Mouse (Mus musculus) forebrain, embryonic 13.5 days (tissue): ENCODE measurements at regions not wholly inside any gene's neighbourhood (a gene's known extent, or its start where the extent isn't known, plus 50 kb on each side); places are given as distances from the start of the nearest gene placed in this dataset.
A peak's percentile ranks its signal among the peaks of the same experiment; 100 is the strongest.

ENCODE experiments used
- ATAC-seq: fragments of 200-750 bp; cut with Nextera tagmentation; 2 replicates; pipeline ENCODE4 v1.8.0; 2017
- H3K27ac ChIP-seq: fragments of 300-500 bp; sonication (generic); 2 replicates; pipeline ENCODE4 v1.5.1; 2015; ENCODE audit warnings: inconsistent platforms, mild to moderate bottlenecking, moderate library complexity
- H3K27me3 ChIP-seq: fragments of 300-500 bp; sonication (generic); 2 replicates; pipeline ENCODE4 v1.6.1; 2015; ENCODE audit warnings: mild to moderate bottlenecking, inconsistent platforms
- H3K36me3 ChIP-seq: fragments of 300-500 bp; sonication (generic); 2 replicates; pipeline ENCODE4 v1.6.1; 2015; ENCODE audit warnings: mild to moderate bottlenecking, inconsistent platforms; ENCODE audit not compliant: poor library complexity, severe bottlenecking
- H3K4me1 ChIP-seq: fragments of 300-500 bp; sonication (generic); 2 replicates; pipeline ENCODE4 v1.6.1; 2015; ENCODE audit warnings: inconsistent platforms
- H3K4me2 ChIP-seq: fragments of 300-500 bp; sonication (generic); 2 replicates; pipeline ENCODE4 v1.6.1; 2015; ENCODE audit warnings: inconsistent platforms, mild to moderate bottlenecking, moderate library complexity
- H3K4me3 ChIP-seq: fragments of 300-500 bp; sonication (generic); 2 replicates; pipeline ENCODE4 v1.5.1; 2015; ENCODE audit warnings: mild to moderate bottlenecking, inconsistent platforms
- H3K9ac ChIP-seq: fragments of 300-500 bp; sonication (generic); 2 replicates; pipeline ENCODE4 v1.6.1; 2015; ENCODE audit warnings: mild to moderate bottlenecking, inconsistent platforms
- H3K9me3 ChIP-seq: fragments of 300-500 bp; sonication (generic); replicated peaks from 2 replicates; pipeline ENCODE4 v1.6.1; 2016; ENCODE audit warnings: inconsistent platforms
- WGBS: fragments of 180-500 bp; shearing (Covaris S2); methylation state at CpG from one replicate; pipeline ENCODE4 v1.1.7; 2015; 5-methylcytosine and 5-hydroxymethylcytosine counted together

DNA sequence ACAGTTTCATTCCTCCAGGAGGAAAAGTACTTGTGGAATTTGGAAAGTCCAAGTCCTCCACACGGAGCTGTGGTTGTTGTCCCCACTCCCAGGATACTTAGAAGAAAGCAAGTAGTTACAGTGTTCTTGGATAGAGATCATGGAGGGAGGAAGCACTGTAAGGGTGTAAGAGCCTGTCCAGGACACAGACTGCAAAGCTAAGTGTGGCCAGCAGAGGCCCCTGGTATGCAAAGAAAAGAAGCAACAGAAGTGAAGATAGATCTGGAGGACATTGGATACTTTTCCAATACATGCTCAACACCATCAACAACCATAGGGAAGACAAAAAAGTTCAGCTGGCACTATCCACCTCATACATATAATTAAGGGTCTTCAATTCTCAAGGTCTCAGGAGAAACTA is 197.4 kb downstream of the Meis1 start:
- H3K9ac ChIP-seq: no peak overlapping the region
- no peaks in the 10 kb centered on the region for H3K9me3 ChIP-seq
- H3K36me3 ChIP-seq: no peaks in the 10 kb centered on the region
- WGBS: 38% methylated on average over 1 of the region's 1 CpGs
- H3K27ac ChIP-seq: no peak overlapping the region
- no peak overlapping the region for H3K4me2 ChIP-seq
- H3K4me3 ChIP-seq: no peak overlapping the region
- no peaks in the 10 kb centered on the region for H3K4me1 ChIP-seq
- H3K27me3 ChIP-seq: no peaks in the 10 kb centered on the region
- ATAC-seq: no peak

DNA sequence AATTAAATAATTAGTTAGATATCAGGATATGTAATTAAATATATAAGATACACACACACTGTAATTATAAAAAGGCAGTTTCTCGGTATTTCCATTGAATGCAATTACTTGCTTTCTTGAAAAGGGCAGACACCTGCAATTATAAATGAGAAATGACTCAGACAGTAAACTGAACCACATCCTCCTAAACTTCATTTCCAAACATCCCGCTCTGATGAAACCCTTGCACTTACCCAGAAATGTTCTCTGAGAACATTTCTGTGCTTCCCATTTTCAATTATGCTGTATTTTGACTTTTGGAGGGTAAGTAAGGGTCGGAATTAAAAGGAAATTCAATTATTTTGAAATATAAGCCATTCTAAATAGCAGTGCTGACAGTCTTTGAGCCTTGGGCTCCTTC is 204.7 kb downstream of the Meis1 start:
- 89% methylated on average over 3 of the region's 3 CpGs for WGBS
- ATAC-seq: no peak
- no peak overlapping the region for H3K4me2 ChIP-seq
- H3K36me3 ChIP-seq: no peaks in the 10 kb centered on the region
- no peaks in the 10 kb centered on the region for H3K4me1 ChIP-seq
- H3K9me3 ChIP-seq: no peaks in the 10 kb centered on the region
- H3K4me3 ChIP-seq: no peak overlapping the region
- no peak overlapping the region for H3K27ac ChIP-seq
- no peak overlapping the region for H3K9ac ChIP-seq
- H3K27me3 ChIP-seq: no peaks in the 10 kb centered on the region

DNA sequence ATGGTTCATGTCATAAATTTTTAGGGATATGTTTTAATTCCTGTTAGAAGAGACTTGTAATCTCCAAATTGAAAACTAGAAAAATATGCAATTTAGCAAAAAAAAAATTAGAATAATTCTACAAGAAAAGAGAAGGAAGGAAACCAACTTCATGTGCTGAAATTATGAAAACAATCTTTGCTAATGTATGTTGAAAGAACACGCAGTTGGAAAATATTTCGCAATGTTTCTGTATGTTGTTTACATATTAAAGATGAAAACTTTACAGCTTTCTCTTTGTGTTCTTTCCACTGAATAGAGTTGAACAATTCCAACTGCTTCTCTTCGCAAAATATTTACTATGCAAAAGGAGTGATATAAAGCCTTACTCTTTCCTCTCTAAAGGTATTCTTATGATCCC is 251.3 kb downstream of the Meis1 start:
- WGBS: 94% methylated on average over 3 of the region's 3 CpGs
- Histone ChIP-seq H3K9ac (no peak overlapping the region), H3K4me3 (no peak overlapping the region), H3K36me3 (no peaks in the 10 kb centered on the region), H3K27me3 (no peaks in the 10 kb centered on the region), H3K4me1 (no peaks in the 10 kb centered on the region), H3K9me3 (no peaks in the 10 kb centered on the region), H3K4me2 (no peak overlapping the region), H3K27ac (no peak overlapping the region)
- no peak for ATAC-seq

DNA sequence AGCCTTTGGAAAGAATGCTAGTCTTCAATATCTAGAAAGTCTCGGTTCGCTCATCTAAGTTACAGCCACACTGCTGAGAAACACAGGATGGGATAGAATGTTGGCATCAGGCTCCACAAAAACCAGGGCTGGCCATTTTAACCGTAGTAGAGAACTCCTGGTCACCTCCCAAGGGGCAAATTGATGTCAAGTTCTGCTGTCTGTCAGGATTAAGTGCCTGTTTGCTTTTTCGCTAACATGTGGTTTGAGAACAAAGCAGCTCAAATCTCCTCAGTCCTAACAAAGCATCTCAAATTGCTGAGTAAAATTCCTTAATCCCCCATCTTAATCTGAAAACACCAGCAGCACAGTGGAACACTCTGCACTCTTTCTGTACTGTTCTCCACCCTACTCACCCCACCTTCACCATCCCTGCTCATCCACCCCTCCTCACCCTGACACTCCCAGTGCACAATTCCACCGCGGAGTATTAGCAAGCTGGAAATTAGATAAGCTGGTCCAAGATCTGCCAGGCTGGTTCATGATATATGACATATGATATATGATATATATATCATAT is 252.2 kb downstream of the Meis1 start:
- 47% methylated on average over 6 of the region's 6 CpGs for WGBS
- no peak for ATAC-seq
- no peak overlapping the region for H3K27ac ChIP-seq

DNA sequence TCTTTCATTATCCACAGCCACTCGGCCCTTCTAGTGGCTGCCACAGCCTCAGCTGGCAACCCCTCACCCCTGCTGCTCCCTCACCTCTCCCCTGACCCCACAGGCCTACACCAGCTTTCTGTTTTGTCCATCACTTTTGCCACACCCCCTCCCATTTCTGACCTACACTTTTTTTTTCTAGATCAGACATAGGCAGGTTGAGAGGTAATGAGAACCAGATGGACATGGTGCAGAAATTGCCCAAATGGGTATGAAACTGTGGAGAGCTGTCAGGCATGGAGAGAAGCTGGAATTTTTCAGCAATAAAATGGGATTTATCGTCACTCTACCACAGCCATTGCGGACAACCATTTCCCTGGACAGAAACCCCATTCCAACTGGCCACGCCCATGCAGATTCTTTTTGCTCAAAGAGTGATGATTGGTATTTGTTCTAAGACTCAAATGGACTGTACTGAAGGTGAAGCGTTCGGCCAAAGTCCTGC is 260.2 kb downstream of the Meis1 start:
- 77% methylated on average over 6 of the region's 6 CpGs for WGBS

More for the DNA sequence above, 252.2 kb downstream of the Meis1 start:
- Histone ChIP-seq H3K4me3 (no peak overlapping the region), H3K36me3 (no peaks in the 10 kb centered on the region), H3K4me2 (no peak overlapping the region), H3K9me3 (no peaks in the 10 kb centered on the region), H3K27me3 (no peaks in the 10 kb centered on the region), H3K9ac (no peak overlapping the region), H3K4me1 (no peaks in the 10 kb centered on the region)

DNA sequence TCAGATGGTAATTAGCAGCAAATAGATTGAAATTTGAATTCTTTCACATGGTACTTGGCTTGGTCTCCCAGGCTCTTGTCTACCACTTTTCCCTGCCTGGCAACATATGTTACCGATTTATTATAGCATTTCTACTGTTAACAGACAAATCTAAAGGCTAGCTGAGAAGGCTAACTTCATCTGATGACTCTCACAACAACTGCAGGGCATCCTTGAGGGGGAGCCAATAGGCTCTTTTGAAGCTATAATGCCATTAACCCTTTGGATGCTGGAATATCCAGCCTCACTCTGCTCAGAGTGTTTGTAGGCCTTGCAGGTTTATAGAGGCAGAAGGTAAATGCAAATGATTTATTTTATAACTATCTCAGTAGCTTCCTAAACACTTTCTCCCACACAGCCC is 262.2 kb downstream of the Meis1 start:
- no peak overlapping the region for H3K4me2 ChIP-seq
- H3K27me3 ChIP-seq: peaks cover 19% of the 10 kb centered on the region; the same call in 1 of the 2 replicates
- ATAC-seq: no peak
- H3K9me3 ChIP-seq: no peaks in the 10 kb centered on the region
- H3K4me3 ChIP-seq: no peak overlapping the region
- peaks cover 32% of the 10 kb centered on the region for H3K4me1 ChIP-seq
- no peaks in the 10 kb centered on the region for H3K36me3 ChIP-seq
- WGBS: 24% methylated on average over 1 of the region's 1 CpGs
- H3K9ac ChIP-seq: no peak overlapping the region
- no peak overlapping the region for H3K27ac ChIP-seq

More for the DNA sequence above, 260.2 kb downstream of the Meis1 start:
- no peak for ATAC-seq
- Histone ChIP-seq H3K4me2 (no peak overlapping the region), H3K9ac (no peak overlapping the region), H3K4me1 (peaks cover 20% of the 10 kb centered on the region), H3K36me3 (no peaks in the 10 kb centered on the region), H3K4me3 (no peak overlapping the region), H3K9me3 (no peaks in the 10 kb centered on the region), H3K27ac (no peak overlapping the region), H3K27me3 (peaks cover 10% of the 10 kb centered on the region; the same call in 1 of the 2 replicates)

DNA sequence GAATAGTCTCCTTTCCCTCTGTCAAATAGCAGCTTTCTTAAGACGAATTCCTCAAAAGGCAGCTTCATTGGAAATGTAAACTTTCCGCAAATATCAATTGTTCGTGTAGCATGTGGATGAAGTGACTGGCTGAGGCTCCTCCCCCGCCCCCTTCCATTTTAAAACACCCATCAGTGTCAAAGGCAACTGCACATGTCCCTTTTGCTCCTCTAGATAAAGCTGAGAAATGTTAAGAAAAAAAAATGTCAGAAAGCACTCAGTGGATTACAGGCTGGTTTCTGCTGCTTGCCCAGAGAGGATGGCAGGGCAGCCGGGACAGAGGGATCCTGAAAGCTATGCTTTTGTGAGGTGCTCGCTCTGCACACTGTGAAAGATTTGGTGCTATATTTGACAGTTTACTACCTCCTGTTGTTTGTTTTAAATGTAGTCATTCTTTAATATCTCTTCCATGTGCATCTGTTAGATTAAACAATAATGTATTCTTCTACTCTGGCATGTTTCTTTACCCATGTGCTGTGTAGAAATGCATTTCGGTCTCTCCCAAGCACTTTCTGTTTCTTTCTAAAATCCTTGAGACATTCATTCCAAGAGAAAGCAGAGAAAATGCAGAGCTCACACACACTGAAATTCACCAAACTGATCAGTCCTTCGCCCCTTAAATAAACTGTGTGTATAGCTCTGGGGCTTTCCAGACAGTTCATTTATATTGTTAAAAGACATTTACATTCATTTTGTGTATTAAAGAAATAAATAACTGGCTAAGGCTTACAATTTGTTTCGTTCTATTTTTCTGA is 263.9 kb downstream of the Meis1 start:
- Histone ChIP-seq H3K4me3 (no peak overlapping the region), H3K36me3 (no peaks in the 10 kb centered on the region), H3K4me2 (peak overlapping the region; percentile 34), H3K27ac (no peak overlapping the region), H3K4me1 (peaks cover 47% of the 10 kb centered on the region), H3K9me3 (no peaks in the 10 kb centered on the region), H3K27me3 (peaks cover 21% of the 10 kb centered on the region; the same call in 1 of the 2 replicates), H3K9ac (no peak overlapping the region)
- WGBS: 43% methylated on average over 9 of the region's 9 CpGs
- ATAC-seq: no peak

DNA sequence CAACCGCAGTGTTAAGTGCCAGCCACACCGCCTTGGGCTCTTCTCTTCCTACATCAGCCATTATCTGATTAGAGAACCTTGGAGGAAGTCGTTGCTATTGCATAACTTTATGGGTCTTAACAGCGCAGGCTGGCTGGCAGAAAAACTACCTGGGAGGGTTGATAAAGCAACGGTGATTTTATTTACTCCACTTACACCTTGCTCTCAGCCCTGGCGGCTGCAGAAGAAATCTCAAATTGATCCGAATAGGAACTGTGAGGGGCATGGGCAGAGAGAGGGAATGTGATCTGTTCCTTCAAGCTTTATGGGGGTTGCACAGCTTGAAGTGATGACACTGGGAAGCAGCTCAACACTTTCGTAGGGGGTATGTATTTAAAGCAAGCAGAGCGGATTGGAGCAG is 264.9 kb downstream of the Meis1 start:
- no peak overlapping the region for H3K4me2 ChIP-seq
- no peak for ATAC-seq
- WGBS: 38% methylated on average over 9 of the region's 9 CpGs

DNA sequence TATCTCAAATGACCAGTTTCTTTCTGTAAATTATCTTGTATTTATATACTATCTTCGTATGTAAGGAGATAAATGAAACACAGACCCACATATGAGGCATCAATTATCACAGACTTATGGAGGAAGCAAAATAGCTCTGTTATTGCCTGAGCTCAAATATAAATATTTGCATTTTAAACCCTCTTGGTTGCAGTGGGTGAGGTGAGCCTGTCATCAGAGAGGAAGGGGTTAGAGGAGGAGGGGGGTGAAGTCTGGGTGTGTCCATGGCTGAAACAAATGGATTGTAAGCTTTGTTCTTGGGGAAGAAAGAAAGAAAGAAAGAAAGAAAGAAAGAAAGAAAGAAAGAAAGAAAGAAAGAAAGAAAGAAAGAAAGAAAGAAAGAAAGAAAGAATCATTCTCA is 265.5 kb downstream of the Meis1 start:
- Histone ChIP-seq H3K4me1 (peaks cover 64% of the 10 kb centered on the region), H3K27ac (no peak overlapping the region), H3K9ac (no peak overlapping the region), H3K27me3 (peaks cover 27% of the 10 kb centered on the region; the same call in 1 of the 2 replicates), H3K4me3 (no peak overlapping the region), H3K36me3 (no peaks in the 10 kb centered on the region), H3K4me2 (no peak overlapping the region), H3K9me3 (no peaks in the 10 kb centered on the region)
- no peak for ATAC-seq
- 79% methylated on average over 1 of the region's 1 CpGs for WGBS

More for the DNA sequence above, 264.9 kb downstream of the Meis1 start:
- peaks cover 58% of the 10 kb centered on the region for H3K4me1 ChIP-seq
- no peaks in the 10 kb centered on the region for H3K9me3 ChIP-seq
- no peak overlapping the region for H3K4me3 ChIP-seq
- no peaks in the 10 kb centered on the region for H3K36me3 ChIP-seq
- no peak overlapping the region for H3K9ac ChIP-seq
- H3K27me3 ChIP-seq: peaks cover 27% of the 10 kb centered on the region; the same call in 1 of the 2 replicates
- H3K27ac ChIP-seq: no peak overlapping the region

DNA sequence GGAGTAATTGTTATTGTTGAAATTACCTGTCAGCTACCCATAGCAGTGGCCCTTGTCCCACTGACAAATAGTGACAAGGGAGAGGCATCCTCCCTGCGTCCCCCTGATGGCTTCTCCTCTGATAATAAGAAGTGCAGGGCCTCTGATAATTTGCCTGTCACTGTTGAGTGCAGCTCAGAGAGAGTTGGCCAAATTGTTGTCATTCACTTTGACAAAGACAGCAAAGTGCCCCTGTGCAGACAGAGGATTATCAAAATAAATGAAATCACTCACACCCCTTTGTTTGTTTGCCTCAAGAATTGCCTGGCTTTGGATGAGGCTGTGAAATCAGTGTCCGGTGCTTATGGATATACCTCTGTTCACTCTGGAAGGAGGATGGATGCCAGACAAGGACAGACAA is 266.3 kb downstream of the Meis1 start:
- no peak overlapping the region for H3K27ac ChIP-seq
- no peaks in the 10 kb centered on the region for H3K36me3 ChIP-seq
- no peak for ATAC-seq
- no peak overlapping the region for H3K9ac ChIP-seq
- H3K4me1 ChIP-seq: peaks cover 71% of the 10 kb centered on the region
- H3K4me3 ChIP-seq: no peak overlapping the region
- peaks cover 27% of the 10 kb centered on the region; the same call in 1 of the 2 replicates for H3K27me3 ChIP-seq
- H3K4me2 ChIP-seq: no peak overlapping the region
- H3K9me3 ChIP-seq: no peaks in the 10 kb centered on the region
- 21% methylated on average over 2 of the region's 2 CpGs for WGBS

DNA sequence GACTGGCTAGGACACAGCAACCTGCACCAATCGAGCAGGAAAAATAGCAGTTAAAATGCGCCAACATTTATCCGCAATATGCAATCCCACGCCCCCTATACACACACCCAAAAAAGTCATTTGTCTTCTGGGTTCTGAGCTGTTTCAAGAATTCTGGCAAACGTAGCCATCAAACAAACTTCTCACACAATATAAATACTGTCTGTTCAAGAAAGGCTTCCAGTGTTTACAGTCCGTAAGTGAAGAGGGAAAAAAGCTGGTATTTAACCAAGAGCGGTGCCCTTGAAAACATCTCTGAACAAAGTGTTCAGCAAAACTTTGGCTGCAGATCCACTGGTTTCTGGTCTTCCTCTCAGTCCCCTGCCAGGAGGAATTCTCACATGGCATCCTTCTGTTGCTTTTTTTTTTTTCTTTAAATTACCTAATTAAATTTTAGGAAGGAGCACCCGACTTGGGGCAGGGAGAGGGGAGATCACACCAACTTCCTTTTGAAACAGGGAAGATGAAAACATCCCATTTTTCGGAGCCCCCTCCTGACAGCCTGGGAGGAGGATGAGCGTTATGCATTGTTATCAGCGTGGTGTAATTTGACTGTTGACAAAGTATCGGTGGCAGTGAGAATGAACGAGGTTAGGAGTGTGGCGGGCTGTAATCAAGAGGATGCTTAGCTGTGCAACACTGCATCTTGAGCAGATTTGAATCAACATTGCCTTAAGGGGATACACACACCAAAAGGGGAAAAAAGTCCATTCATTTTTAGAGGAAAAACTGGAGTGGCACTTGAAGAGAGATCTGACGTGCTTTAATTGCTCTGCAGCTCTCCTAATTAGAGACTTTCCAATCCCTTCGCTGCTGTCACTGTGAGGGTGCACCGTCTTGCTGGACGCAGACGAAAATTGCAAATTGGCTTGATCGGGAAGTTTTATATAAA is 267.6 kb downstream of the Meis1 start:
- H3K9me3 ChIP-seq: no peaks in the 10 kb centered on the region
- 7% methylated on average over 20 of the region's 20 CpGs for WGBS
- peak overlapping the region; percentile 60 for H3K4me2 ChIP-seq
- peak overlapping the region; percentile 29 for H3K4me3 ChIP-seq
- H3K27me3 ChIP-seq: peaks cover 27% of the 10 kb centered on the region; the same call in 1 of the 2 replicates
- no peaks in the 10 kb centered on the region for H3K36me3 ChIP-seq
- no peak overlapping the region for H3K9ac ChIP-seq
- peak; percentile 79 for ATAC-seq
- peaks cover 72% of the 10 kb centered on the region for H3K4me1 ChIP-seq
- peak overlapping the region; percentile 49 for H3K27ac ChIP-seq

DNA sequence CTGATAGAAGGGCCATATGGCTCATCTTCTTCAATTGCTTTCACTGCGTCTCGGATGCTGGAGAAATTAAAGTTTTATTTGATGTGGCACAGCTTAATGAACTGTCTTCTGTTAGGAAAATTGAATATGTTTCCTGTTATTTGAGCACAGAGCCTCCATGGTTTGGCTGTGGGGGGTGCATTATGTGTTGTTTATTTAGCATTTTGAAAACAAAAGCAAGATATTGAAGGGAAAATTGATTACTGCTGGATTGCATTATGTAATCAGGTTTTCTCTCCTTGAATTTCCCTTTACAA is 268.8 kb downstream of the Meis1 start:
- no peak overlapping the region for H3K9ac ChIP-seq
- H3K36me3 ChIP-seq: no peaks in the 10 kb centered on the region
- H3K4me1 ChIP-seq: peaks cover 76% of the 10 kb centered on the region
- no peak for ATAC-seq
- 47% methylated on average over 2 of the region's 2 CpGs for WGBS
- H3K27me3 ChIP-seq: peaks cover 26% of the 10 kb centered on the region; the same call in 1 of the 2 replicates
- no peak overlapping the region for H3K27ac ChIP-seq
- H3K4me2 ChIP-seq: no peak overlapping the region
- no peaks in the 10 kb centered on the region for H3K9me3 ChIP-seq
- H3K4me3 ChIP-seq: no peak overlapping the region
